Mouse (Mus musculus) midbrain, embryonic 11.5 days (tissue): ENCODE results near the gene Kbtbd2. TPM values are rescaled to one million over a fixed set of nuclear protein-coding genes. Genes with fewer than 3 reads are reported as not detected.
A peak's percentile ranks its signal among the peaks of the same experiment; 100 is the strongest.

Source experiments
- ATAC-seq: fragments of 200-750 bp; cut with Nextera tagmentation; 2 replicates; pipeline ENCODE4 v1.8.0; 2017; ENCODE audit warnings: moderate TSS enrichment, moderate library complexity; ENCODE audit not compliant: low FRiP score
- DNase-seq: peaks from one replicate; pipeline ENCODE4 v3.0.0; 2015; ENCODE audit warnings: low spot score; ENCODE audit errors: missing footprints
- H3K27ac ChIP-seq: fragments of 300-500 bp; sonication (generic); 2 replicates; pipeline ENCODE4 v1.5.1; 2014; ENCODE audit warnings: low read depth, low read length
- H3K27me3 ChIP-seq: fragments of 300-500 bp; sonication (generic); 2 replicates; pipeline ENCODE4 v1.6.1; 2014; ENCODE audit warnings: mild to moderate bottlenecking, low read length, moderate library complexity, mixed read lengths; ENCODE audit not compliant: control insufficient read depth, insufficient read depth
- H3K36me3 ChIP-seq: fragments of 300-500 bp; sonication (generic); 2 replicates; pipeline ENCODE4 v1.6.1; 2014; ENCODE audit warnings: mild to moderate bottlenecking, low read length, moderate library complexity, mixed read lengths; ENCODE audit not compliant: control insufficient read depth, insufficient read depth
- H3K4me1 ChIP-seq: fragments of 300-500 bp; sonication (generic); 2 replicates; pipeline ENCODE4 v1.6.1; 2014; ENCODE audit warnings: low read length; ENCODE audit not compliant: control insufficient read depth, insufficient read depth
- H3K4me2 ChIP-seq: fragments of 300-500 bp; sonication (generic); 2 replicates; pipeline ENCODE4 v1.6.1; 2014; ENCODE audit warnings: mild to moderate bottlenecking, moderate library complexity
- H3K4me3 ChIP-seq: fragments of 300-500 bp; sonication (generic); 2 replicates; pipeline ENCODE4 v1.5.1; 2014; ENCODE audit warnings: low read depth, low read length
- H3K9ac ChIP-seq: fragments of 300-500 bp; sonication (generic); 2 replicates; pipeline ENCODE4 v1.6.1; 2014; ENCODE audit warnings: low read length
- H3K9me3 ChIP-seq: fragments of 300-500 bp; sonication (generic); 2 replicates; pipeline ENCODE4 v1.6.1; 2016; ENCODE audit warnings: low read length; ENCODE audit not compliant: control insufficient read depth
- WGBS: fragments of 180-500 bp; shearing (Covaris S2); extraction: QIAGEN DNeasy Blood & Tissue Kit; methylation state at CpG from one replicate; pipeline ENCODE4 v1.1.7; 2014; 5-methylcytosine and 5-hydroxymethylcytosine counted together
- polyA plus RNA-seq: library from polyadenylated mRNA; unstranded; fragments of >200 nt; fragmentation: Nextera tagmentation; extraction: Ambion mirVana; gene quantifications from 2 replicates; pipeline ENCODE4 v1.2.1, GENCODE M21; 2014

Kbtbd2 gene
- 29.6 and 36.1 TPM in 2 replicates for polyA plus RNA-seq

GRCm38 (mm10) chr6:56797311-56798151 lies at the start of gene Kbtbd2:
Gene Kbtbd2, minus strand, starts transcription at chr6:56797813.
- Histone ChIP-seq H3K36me3 (no peaks in the 10 kb centered on the region), H3K4me1 (peaks cover 13% of the 10 kb centered on the region; the same call in 1 of the 2 replicates), H3K9ac (peak within 1 kb of the TSS; percentile 94), H3K27ac (peak within 1 kb of the TSS; percentile 98), H3K4me3 (peak within 1 kb of the TSS; percentile 82), H3K4me2 (peak within 1 kb of the TSS; percentile 78), H3K27me3 (no peaks in the 10 kb centered on the region), H3K9me3 (no peaks in the 10 kb centered on the region)
- DNase-seq (peak; percentile 98), ATAC-seq (peak; percentile 95)
- under 1% methylated on average over 82 of the region's 98 CpGs for WGBS

GRCm38 (mm10) chr6:56844365-56844764 lies 46.8 kb upstream of the Kbtbd2 start:
- WGBS, result 90% methylated on average over 2 of the region's 2 CpGs

GRCm38 (mm10) chr6:56843229-56843628 lies 45.6 kb upstream of the Kbtbd2 start:
- H3K4me2 ChIP-seq, result no peak overlapping the region
- no peaks in the 10 kb centered on the region for H3K4me1 ChIP-seq
- no peak overlapping the region for H3K27ac ChIP-seq
- WGBS, result 87% methylated on average over 3 of the region's 3 CpGs
- no peaks in the 10 kb centered on the region for H3K27me3 ChIP-seq
- H3K4me3 ChIP-seq, result no peak overlapping the region
- no peak for DNase-seq
- no peaks in the 10 kb centered on the region for H3K9me3 ChIP-seq
- ATAC-seq, result no peak
- H3K36me3 ChIP-seq, result no peaks in the 10 kb centered on the region
- no peak overlapping the region for H3K9ac ChIP-seq

More at GRCm38 (mm10) chr6:56844365-56844764, 46.8 kb upstream of the Kbtbd2 start:
- H3K9ac ChIP-seq, result no peak overlapping the region
- no peak for ATAC-seq
- no peaks in the 10 kb centered on the region for H3K36me3 ChIP-seq
- no peaks in the 10 kb centered on the region for H3K4me1 ChIP-seq
- no peaks in the 10 kb centered on the region for H3K27me3 ChIP-seq
- H3K4me2 ChIP-seq, result no peak overlapping the region
- no peak overlapping the region for H3K27ac ChIP-seq
- DNase-seq, result no peak
- no peak overlapping the region for H3K4me3 ChIP-seq
- no peaks in the 10 kb centered on the region for H3K9me3 ChIP-seq

- Histone ChIP-seq H3K27me3 (no peaks in the 10 kb centered on the region), H3K4me2 (no peak overlapping the region), H3K4me3 (no peak overlapping the region), H3K9ac (no peak overlapping the region), H3K27ac (no peak overlapping the region), H3K9me3 (no peaks in the 10 kb centered on the region), H3K36me3 (no peaks in the 10 kb centered on the region), H3K4me1 (no peaks in the 10 kb centered on the region)
- ATAC-seq (no peak), DNase-seq (no peak)
- 93% methylated on average over 3 of the region's 3 CpGs for WGBS
Measured at GRCm38 (mm10) chr6:56837621-56838020, 40.0 kb upstream of the Kbtbd2 start.

- Histone ChIP-seq H3K9ac (no peak overlapping the region), H3K27ac (no peak overlapping the region), H3K4me2 (no peak overlapping the region), H3K4me3 (no peak overlapping the region), H3K36me3 (no peaks in the 10 kb centered on the region), H3K4me1 (0 out of 2 replicates have a peak, but pooled peaks cover 2% of the 10 kb centered on the region), H3K27me3 (no peaks in the 10 kb centered on the region), H3K9me3 (no peaks in the 10 kb centered on the region)
- no peak for ATAC-seq
- 96% methylated on average over 12 of the region's 12 CpGs for WGBS
- no peak for DNase-seq
Measured at GRCm38 (mm10) chr6:56837166-56837565, 39.6 kb upstream of the Kbtbd2 start.

- H3K27ac ChIP-seq, result no peak overlapping the region
- no peak overlapping the region for H3K4me2 ChIP-seq
- H3K9ac ChIP-seq, result no peak overlapping the region
- no peak overlapping the region for H3K4me3 ChIP-seq
- no peaks in the 10 kb centered on the region for H3K9me3 ChIP-seq
- no peak for ATAC-seq
- H3K27me3 ChIP-seq, result no peaks in the 10 kb centered on the region
- 0 out of 2 replicates have a peak, but pooled peaks cover 2% of the 10 kb centered on the region for H3K4me1 ChIP-seq
- WGBS, result 96% methylated on average over 10 of the region's 10 CpGs
- H3K36me3 ChIP-seq, result no peaks in the 10 kb centered on the region
- DNase-seq, result no peak
Measured at GRCm38 (mm10) chr6:56835532-56835931, 37.9 kb upstream of the Kbtbd2 start.

GRCm38 (mm10) chr6:56834769-56835168 lies 37.2 kb upstream of the Kbtbd2 start:
- Histone ChIP-seq H3K9me3 (no peaks in the 10 kb centered on the region), H3K4me2 (no peak overlapping the region), H3K9ac (no peak overlapping the region), H3K4me1 (0 out of 2 replicates have a peak, but pooled peaks cover 2% of the 10 kb centered on the region), H3K27ac (no peak overlapping the region), H3K27me3 (no peaks in the 10 kb centered on the region), H3K36me3 (no peaks in the 10 kb centered on the region), H3K4me3 (no peak overlapping the region)
- DNase-seq (no peak), ATAC-seq (no peak)
- WGBS, result 48% methylated on average over 5 of the region's 5 CpGs

- no peak overlapping the region for H3K9ac ChIP-seq
Measured at GRCm38 (mm10) chr6:56832830-56833229, 35.2 kb upstream of the Kbtbd2 start.

GRCm38 (mm10) chr6:56832407-56832796 lies 34.8 kb upstream of the Kbtbd2 start:
- no peaks in the 10 kb centered on the region for H3K27me3 ChIP-seq
- 2% methylated on average over 15 of the region's 15 CpGs for WGBS
- H3K4me1 ChIP-seq, result 0 out of 2 replicates have a peak, but pooled peaks cover 2% of the 10 kb centered on the region
- peak overlapping the region; percentile 76 for H3K9ac ChIP-seq
- DNase-seq, result peak; percentile 92
- H3K36me3 ChIP-seq, result no peaks in the 10 kb centered on the region
- H3K27ac ChIP-seq, result 0 out of 2 replicates have a peak overlapping the region, but pooled peaks have one; percentile 14
- no peaks in the 10 kb centered on the region for H3K9me3 ChIP-seq
- peak; percentile 56 for ATAC-seq
- H3K4me2 ChIP-seq, result peak overlapping the region; percentile 71
- H3K4me3 ChIP-seq, result peak overlapping the region; percentile 57

More at GRCm38 (mm10) chr6:56832830-56833229, 35.2 kb upstream of the Kbtbd2 start:
- DNase-seq (peak; percentile 89), ATAC-seq (no peak)
- Histone ChIP-seq H3K27ac (no peak overlapping the region), H3K36me3 (no peaks in the 10 kb centered on the region), H3K4me2 (peak overlapping the region; percentile 71; the same call in 1 of the 2 replicates), H3K4me1 (0 out of 2 replicates have a peak, but pooled peaks cover 2% of the 10 kb centered on the region), H3K4me3 (peak overlapping the region; percentile 57; the same call in 1 of the 2 replicates), H3K9me3 (no peaks in the 10 kb centered on the region), H3K27me3 (no peaks in the 10 kb centered on the region)
